Mouse (Mus musculus) megakaryocyte, embryonic 14.5 days (primary cell): ENCODE measurements at regions not wholly inside any gene's neighbourhood (a gene's known extent, or its start where the extent isn't known, plus 50 kb on each side); places are given as distances from the start of the nearest gene placed in this dataset.

Source experiments
- FLI1 ChIP-seq: IDR thresholded peaks from 2 replicates; pipeline ENCODE4 v1.6.1; 2012; ENCODE audit warnings: low read length, inconsistent platforms, mixed read lengths
- GATA1 ChIP-seq: IDR thresholded peaks from 3 replicates; pipeline ENCODE4 v1.6.1; 2012; ENCODE audit warnings: mixed read lengths, low read length, inconsistent platforms, borderline replicate concordance

DNA sequence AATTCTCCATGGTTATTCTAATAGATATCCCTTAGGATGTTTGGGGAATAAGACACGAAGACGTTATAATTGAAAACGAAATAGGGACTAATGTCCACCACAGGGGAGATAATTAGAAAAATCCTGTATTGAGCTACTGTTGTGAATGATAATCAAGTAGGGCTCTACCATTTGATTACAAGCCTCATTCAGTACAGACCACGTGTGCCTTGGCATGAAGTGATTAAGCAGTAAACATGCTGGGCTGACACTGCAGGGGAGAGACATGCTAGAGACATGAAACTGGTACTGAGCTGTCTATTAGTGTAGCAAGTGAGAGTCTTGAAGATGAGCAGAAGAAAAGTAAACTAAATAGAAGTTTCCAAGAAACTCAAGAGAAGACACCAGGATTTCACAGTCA, 797.8 kb downstream of the Efna5 start:
- TF ChIP-seq GATA1 = no peak
- TF ChIP-seq FLI1 = no peak
